Mouse (Mus musculus) heart, postnatal 10 days (tissue): Measurements from ENCODE around the gene Spred2. TPM values are rescaled to one million over a fixed set of nuclear protein-coding genes. Genes with fewer than 3 reads are reported as not detected.
"Not testable (repeated sequence)": the region's sequence is repeated elsewhere in the genome, so short reads cannot be mapped to it uniquely, and the experiment has no call there.

Experiments used
- DNase-seq, 2 experiments: peaks; one replicate each; pipeline ENCODE4 v3.0.0; 2021
- intact Hi-C: fragments of 180-260 bp; cut with DNase I; formaldehyde crosslinking; loops from one replicate; pipeline ENCODE4 v1.15.1; 2025
- total RNA-seq, 2 experiments: library from RNA; stranded (reverse); gene quantifications; 2 replicates each; pipeline ENCODE4 v1.2.3; 2021

Spred2 gene
- total RNA-seq, 2 experiments from 2014 or later: 28.4 to 33.4 TPM

GRCm38 (mm10) chr11:20002883-20003282 is 78.7 kb downstream of the Spred2 start:
- intact Hi-C loops: no loop called here

GRCm38 (mm10) chr11:20007701-20008100 is 83.5 kb downstream of the Spred2 start:
- intact Hi-C loops: no loop called here
- no peak for DNase-seq

More at GRCm38 (mm10) chr11:20002883-20003282, 78.7 kb downstream of the Spred2 start:
- DNase-seq: no peak

GRCm38 (mm10) chr11:20011210-20011978 is 87.2 kb downstream of the Spred2 start:
- intact Hi-C loops: no loop called here
- peak; percentile 31 to 34 for DNase-seq

- DNase-seq: no peak
- intact Hi-C loops: no loop called here
Measured at GRCm38 (mm10) chr11:20013366-20013765, 89.2 kb downstream of the Spred2 start.

- DNase-seq: no peak
- intact Hi-C loops: no loop called here
Measured at GRCm38 (mm10) chr11:20017937-20018336, 93.8 kb downstream of the Spred2 start.

GRCm38 (mm10) chr11:20018905-20019304 is 94.7 kb downstream of the Spred2 start:
- DNase-seq: no peak
- intact Hi-C loops: no loop called here

- no peak for DNase-seq
- intact Hi-C loops: no loop called here
Measured at GRCm38 (mm10) chr11:20020720-20021119, 96.5 kb downstream of the Spred2 start.

- no peak for DNase-seq
- intact Hi-C loops: no loop called here
Measured at GRCm38 (mm10) chr11:20022462-20022861, 98.3 kb downstream of the Spred2 start.

GRCm38 (mm10) chr11:20022911-20023482 is 98.8 kb downstream of the Spred2 start:
- DNase-seq: no peak
- intact Hi-C loops: no loop called here

GRCm38 (mm10) chr11:20025899-20026298 is 101.7 kb downstream of the Spred2 start:
- intact Hi-C loops: loop anchor here (5.0 kb wide), 1 partner anchor 54 kb away; no protein-coding TSS in a partner anchor

GRCm38 (mm10) chr11:20027719-20028118 is 103.5 kb downstream of the Spred2 start:
- intact Hi-C loops: loop anchor here (5.0 kb wide), 1 partner anchor 55 kb away; no protein-coding TSS in a partner anchor
- no peak for DNase-seq

More at GRCm38 (mm10) chr11:20025899-20026298, 101.7 kb downstream of the Spred2 start:
- peak; percentile 32 to 42 for DNase-seq

- DNase-seq: no peak
- intact Hi-C loops: loop anchor here (5.0 kb wide), 1 partner anchor 56 kb away; no protein-coding TSS in a partner anchor
Measured at GRCm38 (mm10) chr11:20028396-20028795, 104.2 kb downstream of the Spred2 start.

- intact Hi-C loops: loop anchor here (5.0 kb wide), 1 partner anchor 57 kb away; no protein-coding TSS in a partner anchor
- no peak for DNase-seq
Measured at GRCm38 (mm10) chr11:20029014-20029413, 104.8 kb downstream of the Spred2 start.

- intact Hi-C loops: loop anchor here (1.0 kb wide), 2 partner anchors 111 to 201 kb away; no protein-coding TSS in a partner anchor
- not testable (repeated sequence) for DNase-seq
Measured at GRCm38 (mm10) chr11:20030973-20031372, 106.8 kb downstream of the Spred2 start.

GRCm38 (mm10) chr11:20031536-20031935 is 107.4 kb downstream of the Spred2 start:
- intact Hi-C loops: loop anchor here (1.0 kb wide), 2 partner anchors 111 to 201 kb away; no protein-coding TSS in a partner anchor

GRCm38 (mm10) chr11:20033541-20034160 is 109.5 kb downstream of the Spred2 start:
- intact Hi-C loops: no loop called here
- DNase-seq: no peak

More at GRCm38 (mm10) chr11:20031536-20031935, 107.4 kb downstream of the Spred2 start:
- peak; percentile 42 to 50 for DNase-seq

- DNase-seq: no peak
- intact Hi-C loops: no loop called here
Measured at GRCm38 (mm10) chr11:20034337-20034947, 110.3 kb downstream of the Spred2 start.

- DNase-seq: no peak
- intact Hi-C loops: no loop called here
Measured at GRCm38 (mm10) chr11:20035343-20035928, 111.3 kb downstream of the Spred2 start.

GRCm38 (mm10) chr11:20035972-20036371 is 111.8 kb downstream of the Spred2 start:
- DNase-seq: no peak
- intact Hi-C loops: no loop called here

GRCm38 (mm10) chr11:20037739-20038138 is 113.6 kb downstream of the Spred2 start:
- DNase-seq: no peak
- intact Hi-C loops: no loop called here
